Mouse (Mus musculus) left cerebral cortex, postnatal 25 days (tissue): ENCODE measurements at regions not wholly inside any gene's neighbourhood (a gene's known extent, or its start where the extent isn't known, plus 50 kb on each side); places are given as distances from the start of the nearest gene placed in this dataset.

ENCODE experiments used
- DNase-seq, 2 experiments: peaks; one replicate each; pipeline ENCODE4 v3.0.0; 2022; ENCODE audit warnings: low spot score in 2 of 2, mixed read lengths in 1 of 2
- intact Hi-C: fragments of 180-260 bp; cut with DNase I; formaldehyde crosslinking; loops from one replicate; pipeline ENCODE4 v1.15.1; 2025

- intact Hi-C loops: loop anchor here (1.0 to 2.0 kb wide), 4 partner anchors 170 to 1012 kb away; partner anchors contain the start of gene Hoxa7
- DNase-seq: peak; percentile 50 to 73
These were observed 223.6 kb upstream of the Nfe2l3 start for GRCm38 (mm10) chr6:51208660-51209396.

- DNase-seq: no peak
- intact Hi-C loops: no loop called here
These were observed 221.1 kb upstream of the Nfe2l3 start for GRCm38 (mm10) chr6:51211418-51211817.

- no peak for DNase-seq
- intact Hi-C loops: no loop called here
These were observed 220.3 kb upstream of the Nfe2l3 start for GRCm38 (mm10) chr6:51212216-51212615.

- intact Hi-C loops: no loop called here
These were observed 217.1 kb upstream of the Nfe2l3 start for GRCm38 (mm10) chr6:51215371-51215770.

GRCm38 (mm10) chr6:51216472-51216871 is 216.0 kb upstream of the Nfe2l3 start:
- no peak for DNase-seq
- intact Hi-C loops: no loop called here

More at GRCm38 (mm10) chr6:51215371-51215770, 217.1 kb upstream of the Nfe2l3 start:
- no peak for DNase-seq

GRCm38 (mm10) chr6:51219691-51220090 is 212.8 kb upstream of the Nfe2l3 start:
- intact Hi-C loops: no loop called here
- DNase-seq: no peak

GRCm38 (mm10) chr6:51220778-51221177 is 211.7 kb upstream of the Nfe2l3 start:
- intact Hi-C loops: no loop called here

GRCm38 (mm10) chr6:51236077-51236740 is 196.3 kb upstream of the Nfe2l3 start:
- intact Hi-C loops: no loop called here
- no peak for DNase-seq

More at GRCm38 (mm10) chr6:51220778-51221177, 211.7 kb upstream of the Nfe2l3 start:
- DNase-seq: no peak

GRCm38 (mm10) chr6:51240039-51240438 is 192.4 kb upstream of the Nfe2l3 start:
- intact Hi-C loops: no loop called here
- no peak for DNase-seq

- intact Hi-C loops: no loop called here
- no peak for DNase-seq
These were observed 182.2 kb upstream of the Nfe2l3 start for GRCm38 (mm10) chr6:51250233-51250632.

GRCm38 (mm10) chr6:51251432-51251831 is 181.0 kb upstream of the Nfe2l3 start:
- intact Hi-C loops: no loop called here
- no peak for DNase-seq

- intact Hi-C loops: no loop called here
These were observed 179.7 kb upstream of the Nfe2l3 start for GRCm38 (mm10) chr6:51252721-51253120.

GRCm38 (mm10) chr6:51256631-51257030 is 175.8 kb upstream of the Nfe2l3 start:
- DNase-seq: peak in 1 of 2 experiments; percentile 8
- intact Hi-C loops: no loop called here

More at GRCm38 (mm10) chr6:51252721-51253120, 179.7 kb upstream of the Nfe2l3 start:
- DNase-seq: peak in 1 of 2 experiments; percentile 6

- intact Hi-C loops: no loop called here
- no peak for DNase-seq
These were observed 174.9 kb upstream of the Nfe2l3 start for GRCm38 (mm10) chr6:51257524-51257923.

GRCm38 (mm10) chr6:51258304-51258703 is 174.2 kb upstream of the Nfe2l3 start:
- no peak for DNase-seq
- intact Hi-C loops: no loop called here

- no peak for DNase-seq
- intact Hi-C loops: no loop called here
These were observed 168.9 kb upstream of the Nfe2l3 start for GRCm38 (mm10) chr6:51263595-51263994.

GRCm38 (mm10) chr6:51265329-51265728 is 167.1 kb upstream of the Nfe2l3 start:
- intact Hi-C loops: loop anchor here (5.0 kb wide), 1 partner anchor 97 kb away; no protein-coding TSS in a partner anchor
- DNase-seq: peak; percentile 41 to 87

- DNase-seq: no peak
- intact Hi-C loops: loop anchor here (5.0 kb wide), 1 partner anchor 96 kb away; no protein-coding TSS in a partner anchor
These were observed 165.7 kb upstream of the Nfe2l3 start for GRCm38 (mm10) chr6:51266721-51267120.

GRCm38 (mm10) chr6:51267888-51268287 is 164.6 kb upstream of the Nfe2l3 start:
- intact Hi-C loops: loop anchor here (5.0 kb wide), 1 partner anchor 94 kb away; no protein-coding TSS in a partner anchor
- DNase-seq: no peak

GRCm38 (mm10) chr6:51268931-51269330 is 163.5 kb upstream of the Nfe2l3 start:
- intact Hi-C loops: loop anchor here (5.0 kb wide), 1 partner anchor 93 kb away; no protein-coding TSS in a partner anchor

GRCm38 (mm10) chr6:51269617-51270016 is 162.9 kb upstream of the Nfe2l3 start:
- intact Hi-C loops: loop anchor here (5.0 kb wide), 1 partner anchor 93 kb away; no protein-coding TSS in a partner anchor
- DNase-seq: no peak

More at GRCm38 (mm10) chr6:51268931-51269330, 163.5 kb upstream of the Nfe2l3 start:
- no peak for DNase-seq
